Mouse (Mus musculus) midbrain, embryonic 11.5 days (tissue): ENCODE measurements at regions not wholly inside any gene's neighbourhood (a gene's known extent, or its start where the extent isn't known, plus 50 kb on each side); places are given as distances from the start of the nearest gene placed in this dataset.

Experiments
- ATAC-seq: fragments of 200-750 bp; cut with Nextera tagmentation; 2 replicates; pipeline ENCODE4 v1.8.0; 2017; ENCODE audit warnings: moderate TSS enrichment, moderate library complexity; ENCODE audit not compliant: low FRiP score
- DNase-seq: peaks from one replicate; pipeline ENCODE4 v3.0.0; 2015; ENCODE audit warnings: low spot score; ENCODE audit errors: missing footprints
- H3K27ac ChIP-seq: fragments of 300-500 bp; sonication (generic); 2 replicates; pipeline ENCODE4 v1.5.1; 2014; ENCODE audit warnings: low read depth, low read length
- H3K27me3 ChIP-seq: fragments of 300-500 bp; sonication (generic); 2 replicates; pipeline ENCODE4 v1.6.1; 2014; ENCODE audit warnings: mild to moderate bottlenecking, low read length, moderate library complexity, mixed read lengths; ENCODE audit not compliant: control insufficient read depth, insufficient read depth
- H3K36me3 ChIP-seq: fragments of 300-500 bp; sonication (generic); 2 replicates; pipeline ENCODE4 v1.6.1; 2014; ENCODE audit warnings: mild to moderate bottlenecking, low read length, moderate library complexity, mixed read lengths; ENCODE audit not compliant: control insufficient read depth, insufficient read depth
- H3K4me1 ChIP-seq: fragments of 300-500 bp; sonication (generic); 2 replicates; pipeline ENCODE4 v1.6.1; 2014; ENCODE audit warnings: low read length; ENCODE audit not compliant: control insufficient read depth, insufficient read depth
- H3K4me2 ChIP-seq: fragments of 300-500 bp; sonication (generic); 2 replicates; pipeline ENCODE4 v1.6.1; 2014; ENCODE audit warnings: mild to moderate bottlenecking, moderate library complexity
- H3K4me3 ChIP-seq: fragments of 300-500 bp; sonication (generic); 2 replicates; pipeline ENCODE4 v1.5.1; 2014; ENCODE audit warnings: low read depth, low read length
- H3K9ac ChIP-seq: fragments of 300-500 bp; sonication (generic); 2 replicates; pipeline ENCODE4 v1.6.1; 2014; ENCODE audit warnings: low read length
- H3K9me3 ChIP-seq: fragments of 300-500 bp; sonication (generic); 2 replicates; pipeline ENCODE4 v1.6.1; 2016; ENCODE audit warnings: low read length; ENCODE audit not compliant: control insufficient read depth
- WGBS: fragments of 180-500 bp; shearing (Covaris S2); extraction: QIAGEN DNeasy Blood & Tissue Kit; methylation state at CpG from one replicate; pipeline ENCODE4 v1.1.7; 2014; 5-methylcytosine and 5-hydroxymethylcytosine counted together

GRCm38 (mm10) chr10:109300199-109300598 lies 289.4 kb upstream of the Syt1 start:
- 80% methylated on average over 2 of the region's 2 CpGs for WGBS
- DNase-seq (peak; percentile 88), ATAC-seq (no peak)
- Histone ChIP-seq H3K4me1 (no peaks in the 10 kb centered on the region), H3K9ac (no peak overlapping the region), H3K4me3 (no peak overlapping the region), H3K36me3 (no peaks in the 10 kb centered on the region), H3K27ac (no peak overlapping the region), H3K4me2 (no peak overlapping the region), H3K27me3 (no peaks in the 10 kb centered on the region), H3K9me3 (no peaks in the 10 kb centered on the region)

GRCm38 (mm10) chr10:109299785-109300184 lies 289.0 kb upstream of the Syt1 start:
- ATAC-seq (no peak), DNase-seq (no peak)
- Histone ChIP-seq H3K36me3 (no peaks in the 10 kb centered on the region), H3K4me3 (no peak overlapping the region), H3K27me3 (no peaks in the 10 kb centered on the region), H3K27ac (no peak overlapping the region), H3K9ac (no peak overlapping the region), H3K4me1 (no peaks in the 10 kb centered on the region), H3K4me2 (no peak overlapping the region), H3K9me3 (no peaks in the 10 kb centered on the region)
- 77% methylated on average over 11 of the region's 11 CpGs for WGBS

GRCm38 (mm10) chr10:109283348-109283747 lies 272.6 kb upstream of the Syt1 start:
- WGBS: 88% methylated on average over 10 of the region's 10 CpGs
- no peaks in the 10 kb centered on the region for H3K27me3 ChIP-seq
- H3K9ac ChIP-seq: no peak overlapping the region
- no peak overlapping the region for H3K4me3 ChIP-seq
- H3K4me1 ChIP-seq: no peaks in the 10 kb centered on the region
- H3K9me3 ChIP-seq: no peaks in the 10 kb centered on the region
- H3K4me2 ChIP-seq: no peak overlapping the region
- ATAC-seq (no peak), DNase-seq (no peak)
- no peaks in the 10 kb centered on the region for H3K36me3 ChIP-seq
- no peak overlapping the region for H3K27ac ChIP-seq

- DNase-seq (no peak), ATAC-seq (no peak)
- WGBS: 93% methylated on average over 3 of the region's 3 CpGs
- no peaks in the 10 kb centered on the region for H3K4me1 ChIP-seq
- no peak overlapping the region for H3K9ac ChIP-seq
- H3K9me3 ChIP-seq: no peaks in the 10 kb centered on the region
- no peaks in the 10 kb centered on the region for H3K36me3 ChIP-seq
- no peak overlapping the region for H3K27ac ChIP-seq
- H3K4me3 ChIP-seq: no peak overlapping the region
- H3K4me2 ChIP-seq: no peak overlapping the region
- no peaks in the 10 kb centered on the region for H3K27me3 ChIP-seq
Measured at GRCm38 (mm10) chr10:109249781-109250180, 239.0 kb upstream of the Syt1 start.

- Histone ChIP-seq H3K27ac (no peak overlapping the region), H3K9me3 (no peaks in the 10 kb centered on the region), H3K9ac (no peak overlapping the region), H3K36me3 (no peaks in the 10 kb centered on the region), H3K4me1 (no peaks in the 10 kb centered on the region), H3K4me3 (no peak overlapping the region), H3K4me2 (no peak overlapping the region), H3K27me3 (no peaks in the 10 kb centered on the region)
- DNase-seq: no peak
- 61% methylated on average over 4 of the region's 4 CpGs for WGBS
- ATAC-seq: no peak
Measured at GRCm38 (mm10) chr10:109246328-109246727, 235.5 kb upstream of the Syt1 start.

GRCm38 (mm10) chr10:109237026-109237425 lies 226.2 kb upstream of the Syt1 start:
- Histone ChIP-seq H3K9ac (no peak overlapping the region), H3K27ac (no peak overlapping the region), H3K4me2 (no peak overlapping the region), H3K4me1 (no peaks in the 10 kb centered on the region), H3K27me3 (no peaks in the 10 kb centered on the region), H3K4me3 (no peak overlapping the region), H3K36me3 (no peaks in the 10 kb centered on the region), H3K9me3 (no peaks in the 10 kb centered on the region)
- ATAC-seq: no peak
- WGBS: 81% methylated on average over 7 of the region's 7 CpGs
- no peak for DNase-seq

GRCm38 (mm10) chr10:109226989-109227388 lies 216.2 kb upstream of the Syt1 start:
- ATAC-seq (no peak), DNase-seq (no peak)
- no peaks in the 10 kb centered on the region for H3K4me1 ChIP-seq
- no peak overlapping the region for H3K4me2 ChIP-seq
- 78% methylated on average over 3 of the region's 3 CpGs for WGBS
- H3K36me3 ChIP-seq: no peaks in the 10 kb centered on the region
- H3K9ac ChIP-seq: no peak overlapping the region
- H3K27me3 ChIP-seq: no peaks in the 10 kb centered on the region
- H3K9me3 ChIP-seq: no peaks in the 10 kb centered on the region
- H3K27ac ChIP-seq: no peak overlapping the region
- no peak overlapping the region for H3K4me3 ChIP-seq

- Histone ChIP-seq H3K4me3 (no peak overlapping the region), H3K9ac (no peak overlapping the region), H3K4me2 (no peak overlapping the region), H3K36me3 (no peaks in the 10 kb centered on the region), H3K9me3 (no peaks in the 10 kb centered on the region), H3K27ac (no peak overlapping the region), H3K27me3 (no peaks in the 10 kb centered on the region), H3K4me1 (no peaks in the 10 kb centered on the region)
- 86% methylated on average over 8 of the region's 8 CpGs for WGBS
- no peak for DNase-seq
- ATAC-seq: no peak
Measured at GRCm38 (mm10) chr10:109188761-109189503, 178.2 kb upstream of the Syt1 start.

GRCm38 (mm10) chr10:109188252-109188651 lies 177.5 kb upstream of the Syt1 start:
- Histone ChIP-seq H3K9me3 (no peaks in the 10 kb centered on the region), H3K36me3 (no peaks in the 10 kb centered on the region), H3K4me3 (no peak overlapping the region), H3K27ac (no peak overlapping the region), H3K9ac (no peak overlapping the region), H3K27me3 (no peaks in the 10 kb centered on the region), H3K4me1 (no peaks in the 10 kb centered on the region), H3K4me2 (no peak overlapping the region)
- DNase-seq (no peak), ATAC-seq (no peak)
- 84% methylated on average over 4 of the region's 4 CpGs for WGBS
